Comparison of ENCODE assay signal across 14 mouse cellular contexts in genomic region chr4:148056246-148056645, GRCm38 (mm10). TPM values are rescaled to one million over a fixed set of nuclear protein-coding genes. Genes with fewer than 3 reads are reported as not detected.
A peak's percentile ranks its signal among the peaks of the same experiment; 100 is the strongest.
DNase-seq lines count a peak whose midpoint lies in the region; ATAC-seq and TF ChIP-seq lines count a peak whose summit lies in the region.
"Had no signal": no experiment of that assay in that cellular context is flagged by ENCODE, and none has a peak within 500 bp of the region (broad histone marks: within the 10 kb centered on the region; RNA-seq: fewer than 3 reads in every experiment).

No protein-coding gene starts in this region.

- H3K36me3 ChIP-seq in heart, embryonic 15.5 days: peaks cover 58% of the 10 kb centered on the region
- H3K36me3 ChIP-seq in liver, embryonic 13.5 days: peaks cover 78% of the 10 kb centered on the region
- peaks cover 74% of the 10 kb centered on the region for H3K36me3 ChIP-seq in liver, embryonic 12.5 days
- peaks cover 6% of the 10 kb centered on the region; the same call in 1 of the 2 replicates for H3K36me3 ChIP-seq in forebrain, embryonic 11.5 days (ENCODE audit: control insufficient read depth, insufficient read depth, low read length)

- no peak overlapping the region for H3K4me3 ChIP-seq in cerebellum, adult 2 months (replicated peaks; ENCODE audit: insufficient read depth, low read depth, low read length)
- H3K4me3 ChIP-seq in heart, embryonic 15.5 days: no peak overlapping the region
- no peak overlapping the region for H3K4me3 ChIP-seq in liver, embryonic 13.5 days (replicated peaks)
- H3K4me3 ChIP-seq in liver, embryonic 12.5 days: no peak overlapping the region
- no peak overlapping the region for H3K4me3 ChIP-seq in forebrain, embryonic 11.5 days (ENCODE audit: low read depth, low read length)
- H3K4me3 ChIP-seq: neural tube, embryonic 15.5 days had no signal

- H3K4me2 ChIP-seq in heart, embryonic 15.5 days: no peak overlapping the region
- no peak overlapping the region for H3K4me2 ChIP-seq in liver, embryonic 13.5 days
- no peak overlapping the region for H3K4me2 ChIP-seq in liver, embryonic 12.5 days
- H3K4me2 ChIP-seq in forebrain, embryonic 11.5 days (ENCODE audit: low read depth, low read length, severe bottlenecking): no peak overlapping the region
- H3K4me2 ChIP-seq: neural tube, embryonic 15.5 days had no signal

- TF ChIP-seq POLR2A in cerebellum, adult 2 months (IDR thresholded peaks at IDR 0.05; ENCODE audit: borderline replicate concordance, insufficient read depth, low read length): no peak

- no peak for TF ChIP-seq CTCF in cerebellum, adult 2 months (IDR thresholded peaks at IDR 0.05; ENCODE audit: borderline replicate concordance, insufficient read depth, low read depth, low read length)

- no peak for ATAC-seq in heart, embryonic 15.5 days (replicated peaks; ENCODE audit: insufficient number of reproducible peaks, insufficient read depth, low FRiP score, low read depth)
- ATAC-seq in liver, embryonic 13.5 days (ENCODE audit: low read depth): no peak
- no peak for ATAC-seq in liver, embryonic 12.5 days
- ATAC-seq in forebrain, embryonic 11.5 days (replicated peaks; ENCODE audit: low FRiP score): no peak
- ATAC-seq: intestine, postnatal 0 days had no signal

- peaks cover 47% of the 10 kb centered on the region for H3K4me1 ChIP-seq in cerebellum, adult 2 months (ENCODE audit: control insufficient read depth, insufficient read depth, low read length)
- H3K4me1 ChIP-seq in heart, embryonic 15.5 days (replicated peaks): peaks cover 15% of the 10 kb centered on the region
- H3K4me1 ChIP-seq in liver, embryonic 13.5 days (replicated peaks): peaks cover 28% of the 10 kb centered on the region
- 0 out of 2 replicates have a peak, but pooled peaks cover 14% of the 10 kb centered on the region for H3K4me1 ChIP-seq in liver, embryonic 12.5 days
- H3K4me1 ChIP-seq in forebrain, embryonic 11.5 days (replicated peaks; ENCODE audit: control insufficient read depth, insufficient read depth, low read length): no peaks in the 10 kb centered on the region
- H3K4me1 ChIP-seq: neural tube, embryonic 15.5 days had no signal

- WGBS in cerebellum, adult 2 months: 47% methylated on average over 7 of the region's 7 CpGs
- WGBS in heart, embryonic 15.5 days: 84% methylated on average over 7 of the region's 7 CpGs
- WGBS in liver, embryonic 13.5 days (ENCODE audit: insufficient replicate concordance): 80% methylated on average over 7 of the region's 7 CpGs
- 81% methylated on average over 7 of the region's 7 CpGs for WGBS in liver, embryonic 12.5 days (ENCODE audit: insufficient replicate concordance)
- WGBS in forebrain, embryonic 11.5 days: 92% methylated on average over 7 of the region's 7 CpGs

- 0 out of 2 replicates have a peak overlapping the region, but pooled peaks have one; percentile 25 for H3K27ac ChIP-seq in cerebellum, adult 2 months (ENCODE audit: insufficient read depth, low read length)
- H3K27ac ChIP-seq in heart, embryonic 15.5 days: peak overlapping the region; percentile 76
- 0 out of 2 replicates have a peak overlapping the region, but pooled peaks have one; percentile 1 for H3K27ac ChIP-seq in liver, embryonic 13.5 days
- H3K27ac ChIP-seq in liver, embryonic 12.5 days: no peak overlapping the region
- H3K27ac ChIP-seq in forebrain, embryonic 11.5 days (ENCODE audit: low read depth, low read length): no peak overlapping the region
- H3K27ac ChIP-seq: neural tube, embryonic 15.5 days had no signal

- no peaks in the 10 kb centered on the region for H3K27me3 ChIP-seq in cerebellum, adult 2 months (ENCODE audit: control insufficient read depth, insufficient read depth, low read length)
- no peaks in the 10 kb centered on the region for H3K27me3 ChIP-seq in heart, embryonic 15.5 days
- H3K27me3 ChIP-seq in liver, embryonic 13.5 days: no peaks in the 10 kb centered on the region
- H3K27me3 ChIP-seq in liver, embryonic 12.5 days (replicated peaks): no peaks in the 10 kb centered on the region
- H3K27me3 ChIP-seq in forebrain, embryonic 11.5 days (ENCODE audit: control insufficient read depth, insufficient read depth, low read length): no peaks in the 10 kb centered on the region
- H3K27me3 ChIP-seq: neural tube, embryonic 15.5 days had no signal

- H3K9me3 ChIP-seq in heart, embryonic 15.5 days (replicated peaks): no peaks in the 10 kb centered on the region
- no peaks in the 10 kb centered on the region for H3K9me3 ChIP-seq in liver, embryonic 13.5 days (replicated peaks)
- no peaks in the 10 kb centered on the region for H3K9me3 ChIP-seq in liver, embryonic 12.5 days (replicated peaks)
- no peaks in the 10 kb centered on the region for H3K9me3 ChIP-seq in forebrain, embryonic 11.5 days (ENCODE audit: control insufficient read depth, low read length)
- H3K9me3 ChIP-seq: neural tube, embryonic 15.5 days had no signal

- intact Hi-C loops in heart, postnatal 14 days (cut with DNase I): no loop called here

- H3K9ac ChIP-seq in heart, embryonic 15.5 days: no peak overlapping the region
- H3K9ac ChIP-seq in liver, embryonic 13.5 days: no peak overlapping the region
- no peak overlapping the region for H3K9ac ChIP-seq in liver, embryonic 12.5 days
- no peak overlapping the region for H3K9ac ChIP-seq in forebrain, embryonic 11.5 days (ENCODE audit: low read length)
- H3K9ac ChIP-seq: neural tube, embryonic 15.5 days had no signal

- DNase-seq in cerebellum, adult 2 months: peak in 1 of 2 experiments; percentile 33
- no peak for DNase-seq in cerebellum, adult 9-10 months
- DNase-seq in heart, postnatal 14 days: no peak
- no peak for DNase-seq in liver, embryonic 13.5 days
- no peak for DNase-seq in frontal cortex, adult 2 months (ENCODE audit: extremely low spot score in 1 of 2, low spot score in 1 of 2)
- no peak for DNase-seq in forebrain, embryonic 11.5 days (ENCODE audit: low spot score)

RNA-seq across cellular contexts. Expression of gene Mthfr, which starts 17.4 kb away (rescaled TPM):
- 27.2 and 29.8 TPM in 2 replicates for polyA plus RNA-seq in cerebellum, adult 2 months (2012; rRNA removed)
- 11.2 and 16.1 TPM in 2 replicates for polyA plus RNA-seq in heart, embryonic 15.5 days (2015; fragmentation: Nextera tagmentation; extraction: Ambion mirVana)
- 10 to 100 TPM; 13.1 to 14.7 TPM for total RNA-seq in heart, postnatal 14 days (2021)
- polyA plus RNA-seq in liver, embryonic 13.5 days (2015; fragmentation: Nextera tagmentation; extraction: Ambion mirVana): 8.9 and 10.7 TPM in 2 replicates
- polyA plus RNA-seq in liver, embryonic 12.5 days (2016; fragmentation: Nextera tagmentation; extraction: Ambion mirVana): 14.0 and 14.7 TPM in 2 replicates
- 28.7 and 34.2 TPM in 2 replicates for polyA plus RNA-seq in frontal cortex, adult 2 months (2012; rRNA removed)
- polyA plus RNA-seq in forebrain, embryonic 11.5 days (2014; fragmentation: Nextera tagmentation; extraction: Ambion mirVana): 25.5 and 27.6 TPM in 2 replicates

RNA-seq across cellular contexts. Expression of gene Clcn6, which starts 17.6 kb away (rescaled TPM):
- 56.8 and 59.4 TPM in 2 replicates for polyA plus RNA-seq in cerebellum, adult 2 months (2012; rRNA removed)
- 6.6 and 7.7 TPM in 2 replicates for polyA plus RNA-seq in heart, embryonic 15.5 days (2015; fragmentation: Nextera tagmentation; extraction: Ambion mirVana)
- 10 to 100 TPM in 1 of 2 experiments, 1 to 10 TPM in 1; 9.5 to 11.0 TPM for total RNA-seq in heart, postnatal 14 days (2021)
- 1.5 and 1.7 TPM in 2 replicates for polyA plus RNA-seq in liver, embryonic 13.5 days (2015; fragmentation: Nextera tagmentation; extraction: Ambion mirVana)
- polyA plus RNA-seq in liver, embryonic 12.5 days (2016; fragmentation: Nextera tagmentation; extraction: Ambion mirVana): 2.1 and 2.4 TPM in 2 replicates
- 42.8 and 46.9 TPM in 2 replicates for polyA plus RNA-seq in frontal cortex, adult 2 months (2012; rRNA removed)
- polyA plus RNA-seq in forebrain, embryonic 11.5 days (2014; fragmentation: Nextera tagmentation; extraction: Ambion mirVana): 14.6 and 15.5 TPM in 2 replicates

RNA-seq across cellular contexts. Expression of gene Agtrap, which starts 31.6 kb away (rescaled TPM):
- polyA plus RNA-seq in cerebellum, adult 2 months (2012; rRNA removed): 9.8 and 10.2 TPM in 2 replicates
- 15.8 and 18.7 TPM in 2 replicates for polyA plus RNA-seq in heart, embryonic 15.5 days (2015; fragmentation: Nextera tagmentation; extraction: Ambion mirVana)
- 10 to 100 TPM; 36.4 to 38.5 TPM for total RNA-seq in heart, postnatal 14 days (2021)
- polyA plus RNA-seq in liver, embryonic 13.5 days (2015; fragmentation: Nextera tagmentation; extraction: Ambion mirVana): 11.2 and 11.7 TPM in 2 replicates
- polyA plus RNA-seq in liver, embryonic 12.5 days (2016; fragmentation: Nextera tagmentation; extraction: Ambion mirVana): 12.3 and 12.5 TPM in 2 replicates
- 7.5 and 9.6 TPM in 2 replicates for polyA plus RNA-seq in frontal cortex, adult 2 months (2012; rRNA removed)
- 15.0 and 15.6 TPM in 2 replicates for polyA plus RNA-seq in forebrain, embryonic 11.5 days (2014; fragmentation: Nextera tagmentation; extraction: Ambion mirVana)

RNA-seq across cellular contexts. Expression of gene Nppa, which starts 55.7 kb away (rescaled TPM):
- polyA plus RNA-seq in cerebellum, adult 2 months (2012; rRNA removed): 0.13 TPM in 1 of 2 replicates, not detected in the other
- polyA plus RNA-seq in heart, embryonic 15.5 days (2015; fragmentation: Nextera tagmentation; extraction: Ambion mirVana): 3,881 and 5,336 TPM in 2 replicates
- total RNA-seq in heart, postnatal 14 days (2021): 1,000 to 10,000 TPM in 1 of 2 experiments, 100 to 1,000 TPM in 1; 590 to 1,636 TPM
- polyA plus RNA-seq in liver, embryonic 13.5 days (2015; fragmentation: Nextera tagmentation; extraction: Ambion mirVana): 0.48 and 5.6 TPM in 2 replicates
- 1.3 and 2.0 TPM in 2 replicates for polyA plus RNA-seq in liver, embryonic 12.5 days (2016; fragmentation: Nextera tagmentation; extraction: Ambion mirVana)
- polyA plus RNA-seq in frontal cortex, adult 2 months (2012; rRNA removed): 13.9 and 14.6 TPM in 2 replicates
- 0.29 TPM in 1 of 2 replicates, not detected in the other for polyA plus RNA-seq in forebrain, embryonic 11.5 days (2014; fragmentation: Nextera tagmentation; extraction: Ambion mirVana)
- total RNA-seq: adrenal gland, adult 2 months; megakaryocyte progenitor cell, adult 5-6 weeks had no signal
- polyA plus RNA-seq: adrenal gland, adult 2 months; hindbrain, embryonic 11.5 days; testis, adult 2 months had no signal

Comparison
In these comparisons a context has a peak if more than half of its experiments do, and no peak if none do; other contexts are left out.
1. H3K27ac ChIP-seq: peak in cerebellum, adult 2 months (single experiment), heart, embryonic 15.5 days (single experiment) and liver, embryonic 13.5 days (single experiment); none in liver, embryonic 12.5 days (single experiment) and forebrain, embryonic 11.5 days (single experiment).